Mouse (Mus musculus) adrenal gland, postnatal 4 days (tissue): ENCODE data around the gene Lyplal1. TPM values are rescaled to one million over a fixed set of nuclear protein-coding genes. Genes with fewer than 3 reads are reported as not detected.

Experiments used
- DNase-seq, 2 experiments: peaks; one replicate each; pipeline ENCODE4 v3.0.0; 2021 to 2022; ENCODE audit warnings: low spot score in 2 of 2, mixed read lengths in 2 of 2
- total RNA-seq, 2 experiments: library from RNA; stranded (reverse); gene quantifications; 2 replicates each; pipeline ENCODE4 v1.2.3; 2021

Lyplal1 gene
- total RNA-seq, 2 experiments from 2014 or later, result 21.8 to 23.9 TPM

DNA sequence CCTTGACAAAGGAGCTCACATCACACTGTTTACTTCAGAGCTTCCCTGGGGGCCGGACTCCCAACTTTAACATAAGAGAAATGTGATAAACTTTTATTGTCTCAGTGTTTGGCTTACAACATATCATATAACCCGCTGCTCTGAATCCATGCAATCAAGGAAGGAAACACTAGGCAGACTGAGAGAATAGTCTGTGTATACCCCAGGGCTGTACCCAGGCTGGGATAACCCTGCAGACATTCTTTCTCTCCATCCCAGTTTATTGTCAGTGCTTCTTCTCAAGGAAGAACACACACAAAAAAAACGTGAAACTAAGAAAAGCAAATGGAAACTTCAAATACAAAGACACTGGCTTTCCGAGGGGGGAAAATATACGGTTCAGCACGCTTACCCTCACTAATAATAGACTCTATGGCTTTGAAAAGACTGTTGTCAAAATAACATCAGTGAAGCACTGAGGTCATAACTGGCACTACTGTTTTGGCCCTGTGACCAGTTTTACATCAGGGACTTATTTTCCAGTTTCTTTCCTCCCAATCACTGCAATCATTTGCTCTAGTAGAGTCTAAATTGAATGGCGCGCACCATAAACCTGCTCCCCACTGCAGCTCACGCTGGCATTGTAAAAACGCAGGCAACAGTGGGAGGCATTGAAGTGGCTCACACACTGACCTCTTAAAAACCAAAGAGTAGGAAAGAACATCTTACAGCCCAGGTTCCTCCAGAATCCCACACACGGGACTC, 73.2 kb downstream of the Lyplal1 start:
- DNase-seq, result no peak

DNA sequence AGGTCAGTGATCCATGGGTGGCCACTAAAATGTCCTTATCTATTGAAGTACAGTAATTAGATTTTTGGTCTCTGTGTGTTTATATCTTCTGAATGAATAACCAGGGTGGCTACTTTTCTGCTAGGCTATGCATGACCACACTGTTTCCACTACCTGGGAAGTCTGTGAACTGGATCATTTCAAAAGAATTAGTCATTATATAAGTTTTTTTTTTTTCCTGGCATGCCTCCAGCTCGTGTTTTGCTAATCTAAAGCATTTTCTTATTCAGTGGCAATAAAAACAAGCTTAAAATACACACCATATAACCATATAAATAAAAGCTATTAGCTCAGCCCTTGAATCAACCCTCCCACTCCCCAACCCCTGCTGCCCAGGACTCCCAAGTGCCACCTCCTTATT, 75.3 kb downstream of the Lyplal1 start:
- DNase-seq, result no peak
